Mouse (Mus musculus) hindbrain, embryonic 16.5 days (tissue): ENCODE measurements around the gene Pfdn4. TPM values are rescaled to one million over a fixed set of nuclear protein-coding genes. Genes with fewer than 3 reads are reported as not detected.

ENCODE experiments used
- ATAC-seq: fragments of 200-750 bp; cut with Nextera tagmentation; 2 replicates; pipeline ENCODE4 v1.8.0; 2017; ENCODE audit warnings: moderate TSS enrichment, moderate library complexity
- H3K27ac ChIP-seq: fragments of 300-500 bp; sonication (generic); 2 replicates; pipeline ENCODE4 v1.5.1; 2014; ENCODE audit warnings: low read depth, mild to moderate bottlenecking, control low read depth, low read length, moderate library complexity
- H3K27me3 ChIP-seq: fragments of 300-500 bp; sonication (generic); replicated peaks from 2 replicates; pipeline ENCODE4 v1.6.1; 2014; ENCODE audit warnings: low read length; ENCODE audit not compliant: control insufficient read depth, insufficient read depth
- H3K36me3 ChIP-seq: fragments of 300-500 bp; sonication (generic); 2 replicates; pipeline ENCODE4 v1.6.1; 2014; ENCODE audit warnings: mild to moderate bottlenecking, low read length, moderate library complexity, mixed read lengths; ENCODE audit not compliant: control insufficient read depth, insufficient read depth
- H3K4me1 ChIP-seq: fragments of 300-500 bp; sonication (generic); 2 replicates; pipeline ENCODE4 v1.6.1; 2014; ENCODE audit warnings: low read depth, low read length; ENCODE audit not compliant: control insufficient read depth, insufficient read depth
- H3K4me2 ChIP-seq: fragments of 300-500 bp; sonication (generic); 2 replicates; pipeline ENCODE4 v1.6.1; 2014; ENCODE audit warnings: mild to moderate bottlenecking, low read length, control low read depth, moderate library complexity
- H3K4me3 ChIP-seq: fragments of 300-500 bp; sonication (generic); 2 replicates; pipeline ENCODE4 v1.5.1; 2014; ENCODE audit warnings: mild to moderate bottlenecking, low read length, control low read depth, moderate library complexity
- H3K9ac ChIP-seq: fragments of 300-500 bp; sonication (generic); 2 replicates; pipeline ENCODE4 v1.6.1; 2014; ENCODE audit warnings: low read depth, mild to moderate bottlenecking, control low read depth, low read length, moderate library complexity
- H3K9me3 ChIP-seq: fragments of 300-500 bp; sonication (generic); 2 replicates; pipeline ENCODE4 v1.6.1; 2014; ENCODE audit warnings: mild to moderate bottlenecking, low read length, moderate library complexity; ENCODE audit not compliant: control insufficient read depth
- WGBS: fragments of 180-500 bp; shearing (Covaris S2); extraction: QIAGEN DNeasy Blood & Tissue Kit; methylation state at CpG from one replicate; pipeline ENCODE4 v1.1.7; 2014; 5-methylcytosine and 5-hydroxymethylcytosine counted together
- polyA plus RNA-seq: library from polyadenylated mRNA; unstranded; fragments of >200 nt; fragmentation: Nextera tagmentation; extraction: Ambion mirVana; gene quantifications from 2 replicates; pipeline ENCODE4 v1.2.1, GENCODE M21; 2015

The Pfdn4 gene
- polyA plus RNA-seq, 1 experiment from 2014 or later, result 124 TPM

- no peaks in the 10 kb centered on the region for H3K4me1 ChIP-seq
- WGBS, result 52% methylated on average over 7 of the region's 7 CpGs
- H3K4me3 ChIP-seq, result no peak overlapping the region
- H3K36me3 ChIP-seq, result no peaks in the 10 kb centered on the region
- H3K9ac ChIP-seq, result 0 out of 2 replicates have a peak overlapping the region, but pooled peaks have one; percentile 32
- no peak overlapping the region for H3K27ac ChIP-seq
- no peaks in the 10 kb centered on the region for H3K9me3 ChIP-seq
- peak; percentile 52; the same call in 1 of the 2 replicates for ATAC-seq
- peak overlapping the region; percentile 32; the same call in 1 of the 2 replicates for H3K4me2 ChIP-seq
- no peaks in the 10 kb centered on the region for H3K27me3 ChIP-seq
These were observed 9.0 kb upstream of the Pfdn4 start for GRCm38 (mm10) chr2:170487202-170487601.

DNA sequence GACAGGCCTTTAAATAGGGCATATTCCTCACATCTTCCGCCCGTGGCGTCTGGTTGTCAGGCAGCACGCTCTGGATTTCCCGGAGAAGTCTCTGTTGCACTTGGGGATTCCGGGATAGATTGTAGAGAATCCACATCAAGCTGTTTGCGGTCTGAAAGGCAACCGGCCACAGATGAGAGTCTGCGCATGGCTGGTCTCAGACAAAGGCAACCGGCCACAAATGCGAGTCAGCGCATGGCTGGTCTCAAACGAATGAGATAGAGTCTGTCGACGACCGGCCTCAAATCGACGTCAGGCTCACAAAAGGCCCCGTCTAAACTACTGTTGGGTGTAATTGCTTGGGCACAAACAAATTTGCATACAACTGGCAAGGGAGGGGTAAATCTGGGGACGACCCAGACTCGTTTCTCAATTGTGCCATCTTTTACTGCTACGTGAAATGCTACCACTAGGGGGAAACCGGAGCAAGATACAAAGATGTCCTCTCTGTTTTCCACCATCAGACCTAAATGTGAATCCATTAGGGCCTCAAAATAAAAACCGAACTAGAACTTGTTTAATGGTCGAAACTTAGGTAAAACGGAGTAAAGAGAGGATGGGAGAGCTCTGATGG, 8.2 kb upstream of the Pfdn4 start:
- no peaks in the 10 kb centered on the region for H3K27me3 ChIP-seq
- no peak overlapping the region for H3K4me3 ChIP-seq
- H3K27ac ChIP-seq, result no peak overlapping the region
- no peaks in the 10 kb centered on the region for H3K9me3 ChIP-seq
- WGBS, result 41% methylated on average over 26 of the region's 26 CpGs
- 0 out of 2 replicates have a peak overlapping the region, but pooled peaks have one; percentile 0 for H3K9ac ChIP-seq
- no peak for ATAC-seq
- peak overlapping the region; percentile 38 for H3K4me2 ChIP-seq
- no peaks in the 10 kb centered on the region for H3K36me3 ChIP-seq
- no peaks in the 10 kb centered on the region for H3K4me1 ChIP-seq

DNA sequence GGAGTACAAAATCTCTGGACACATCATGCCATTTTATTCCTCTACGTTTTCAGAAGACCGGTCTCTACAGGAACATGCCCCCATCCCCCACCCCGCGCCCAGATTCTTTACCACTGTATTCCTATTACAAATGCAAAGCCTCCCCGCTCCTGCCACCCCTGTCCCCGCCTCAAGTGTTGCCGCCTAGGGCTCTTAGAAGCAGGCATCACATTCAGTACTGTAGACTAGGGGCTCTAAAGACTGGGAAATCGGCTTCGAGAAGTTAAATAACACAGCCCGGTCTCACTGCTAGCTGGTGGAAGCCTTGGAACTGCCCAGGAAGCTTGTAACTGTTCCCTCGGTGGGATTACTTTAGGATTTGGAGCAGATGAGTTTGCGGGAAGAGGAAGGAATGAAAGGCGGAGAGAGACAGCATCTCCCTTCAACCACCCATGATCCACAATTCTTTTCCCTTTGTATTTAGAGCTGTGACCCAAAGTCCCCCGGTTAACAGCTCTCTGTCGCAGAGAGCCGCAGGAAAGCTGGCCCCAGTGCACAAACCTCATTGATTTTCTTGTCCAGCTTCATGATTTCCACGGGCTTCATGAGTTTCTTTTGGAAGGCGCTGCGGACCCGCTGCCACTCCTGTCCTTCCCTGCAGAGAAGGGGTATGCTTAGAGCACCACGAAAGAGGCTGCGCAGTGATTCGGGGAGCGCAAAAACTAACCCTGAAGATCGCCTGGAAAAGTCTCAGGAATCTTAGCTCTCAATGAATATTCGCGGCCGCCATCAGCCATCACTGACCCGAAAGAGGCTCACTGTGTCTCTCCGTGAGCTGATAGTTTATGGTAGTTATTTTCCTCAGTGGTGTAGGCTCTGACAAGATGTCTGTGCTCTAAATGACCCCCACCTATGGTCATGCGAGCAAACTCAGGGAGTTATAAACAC, 1.2 kb upstream of the Pfdn4 start:
- Histone ChIP-seq H3K36me3 (no peaks in the 10 kb centered on the region), H3K9ac (no peak overlapping the region), H3K27ac (no peak overlapping the region), H3K4me3 (no peak overlapping the region), H3K27me3 (peaks cover 36% of the 10 kb centered on the region), H3K9me3 (no peaks in the 10 kb centered on the region), H3K4me1 (peaks cover 13% of the 10 kb centered on the region), H3K4me2 (no peak overlapping the region)
- no peak for ATAC-seq
- 9% methylated on average over 31 of the region's 31 CpGs for WGBS

GRCm38 (mm10) chr2:170497091-170497566, 901 bp downstream of the Pfdn4 start, which contains the start of gene Cyp24a1:
Cyp24a1 (minus strand) TSS chr2:170497145.
- Histone ChIP-seq H3K9me3 (no peaks in the 10 kb centered on the region), H3K27me3 (peaks cover 36% of the 10 kb centered on the region), H3K4me1 (peaks cover 13% of the 10 kb centered on the region), H3K27ac (no peak within 1 kb of the TSS), H3K9ac (peak within 1 kb of the TSS; percentile 3; the same call in 1 of the 2 replicates), H3K36me3 (no peaks in the 10 kb centered on the region), H3K4me3 (peak within 1 kb of the TSS; percentile 33), H3K4me2 (peak within 1 kb of the TSS; percentile 56)
- peak; percentile 69; the same call in 1 of the 2 replicates for ATAC-seq
- WGBS, result under 1% methylated on average over 28 of the region's 36 CpGs

- ATAC-seq, result no peak
- Histone ChIP-seq H3K4me1 (peaks cover 13% of the 10 kb centered on the region), H3K27ac (no peak overlapping the region), H3K27me3 (peaks cover 36% of the 10 kb centered on the region), H3K36me3 (no peaks in the 10 kb centered on the region), H3K9me3 (no peaks in the 10 kb centered on the region), H3K4me2 (no peak overlapping the region), H3K4me3 (no peak overlapping the region), H3K9ac (no peak overlapping the region)
- WGBS, result 26% methylated on average over 8 of the region's 8 CpGs
These were observed 1.8 kb downstream of the Pfdn4 start for GRCm38 (mm10) chr2:170498011-170498410.

GRCm38 (mm10) chr2:170503343-170503742, 7.1 kb downstream of the Pfdn4 start:
- H3K27ac ChIP-seq, result no peak overlapping the region
- 62% methylated on average over 8 of the region's 8 CpGs for WGBS
- 0 out of 2 replicates have a peak, but pooled peaks cover under 1% of the 10 kb centered on the region for H3K4me1 ChIP-seq
- H3K27me3 ChIP-seq, result peaks cover 8% of the 10 kb centered on the region
- H3K4me2 ChIP-seq, result no peak overlapping the region
- no peak overlapping the region for H3K9ac ChIP-seq
- H3K36me3 ChIP-seq, result no peaks in the 10 kb centered on the region
- no peak for ATAC-seq
- no peak overlapping the region for H3K4me3 ChIP-seq
- no peaks in the 10 kb centered on the region for H3K9me3 ChIP-seq

DNA sequence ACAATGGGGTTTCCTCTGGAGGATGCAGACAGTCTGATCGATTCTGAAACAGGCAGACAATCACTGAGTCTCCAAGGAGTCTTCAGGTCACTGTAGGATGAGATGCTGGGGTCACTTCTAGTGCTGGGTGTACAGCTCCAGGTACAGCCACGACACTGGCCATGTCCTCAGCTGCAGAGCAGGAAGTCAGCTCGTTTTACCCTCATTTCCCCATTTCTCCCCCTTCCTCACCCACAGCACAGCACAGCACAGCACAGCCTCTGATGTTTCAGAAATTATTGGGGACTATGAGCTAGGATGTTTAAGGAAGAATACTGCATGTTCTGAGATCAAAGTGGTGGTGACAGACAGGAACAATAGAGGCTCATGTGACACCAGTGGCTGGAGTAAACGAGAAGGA, 7.8 kb downstream of the Pfdn4 start:
- WGBS, result 46% methylated on average over 4 of the region's 4 CpGs
- no peaks in the 10 kb centered on the region for H3K36me3 ChIP-seq
- H3K27me3 ChIP-seq, result peaks cover 2% of the 10 kb centered on the region
- ATAC-seq, result no peak
- H3K27ac ChIP-seq, result no peak overlapping the region
- H3K9me3 ChIP-seq, result no peaks in the 10 kb centered on the region
- H3K4me2 ChIP-seq, result no peak overlapping the region
- H3K4me1 ChIP-seq, result 0 out of 2 replicates have a peak, but pooled peaks cover 3% of the 10 kb centered on the region
- no peak overlapping the region for H3K4me3 ChIP-seq
- no peak overlapping the region for H3K9ac ChIP-seq

GRCm38 (mm10) chr2:170507734-170508133, 11.5 kb downstream of the Pfdn4 start:
- whole genome bisulfite sequencing, result 6% methylated on average over 10 of the region's 10 CpGs
- Histone ChIP-seq H3K36me3 (no peaks in the 10 kb centered on the region), H3K4me2 (no peak overlapping the region), H3K27me3 (no peaks in the 10 kb centered on the region), H3K4me1 (peaks cover 12% of the 10 kb centered on the region), H3K9me3 (no peaks in the 10 kb centered on the region), H3K9ac (no peak overlapping the region), H3K4me3 (no peak overlapping the region), H3K27ac (no peak overlapping the region)
- peak; percentile 54 for ATAC-seq

GRCm38 (mm10) chr2:170508821-170509220, 12.6 kb downstream of the Pfdn4 start:
- H3K27me3 ChIP-seq, result no peaks in the 10 kb centered on the region
- no peaks in the 10 kb centered on the region for H3K9me3 ChIP-seq
- H3K27ac ChIP-seq, result no peak overlapping the region
- 0 out of 2 replicates have a peak, but pooled peaks have one; percentile 12 for ATAC-seq
- H3K4me2 ChIP-seq, result peak overlapping the region; percentile 58
- peaks cover 23% of the 10 kb centered on the region for H3K4me1 ChIP-seq
- WGBS, result 2% methylated on average over 12 of the region's 12 CpGs
- H3K9ac ChIP-seq, result peak overlapping the region; percentile 19
- no peaks in the 10 kb centered on the region for H3K36me3 ChIP-seq
- peak overlapping the region; percentile 16 for H3K4me3 ChIP-seq
